Mouse (Mus musculus): ENCODE measurements at regions not wholly inside any gene's neighbourhood (a gene's known extent, or its start where the extent isn't known, plus 50 kb on each side); places are given as distances from the start of the nearest gene placed in this dataset.
A peak's percentile ranks its signal among the peaks of the same experiment; 100 is the strongest.

DNA sequence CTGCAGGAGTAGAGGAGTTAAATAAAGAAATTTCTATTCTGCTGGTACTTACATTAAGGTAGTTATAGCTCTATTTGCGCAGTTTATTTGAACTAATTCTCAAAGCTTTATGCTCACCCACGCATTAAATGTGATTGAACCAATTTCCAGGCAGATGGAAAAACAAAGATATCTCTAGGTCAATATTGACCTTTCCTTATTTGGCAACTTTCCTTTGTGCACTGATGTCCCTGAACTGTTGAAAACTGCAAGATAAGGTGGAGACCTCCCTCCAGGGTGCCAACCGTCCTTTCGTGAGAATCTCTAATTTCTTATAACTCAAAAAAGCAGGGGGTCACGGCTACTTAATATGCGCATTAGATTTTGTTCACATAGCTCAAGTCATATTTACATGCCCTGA, 52.6 kb upstream of the Prss23 start:
- peak; percentile 7 for DNase-seq (ENCODE audit: low spot score)
